Mouse (Mus musculus) CH12.LX (cell line): ENCODE data around the gene Mark2. TPM values are rescaled to one million over a fixed set of nuclear protein-coding genes. Genes with fewer than 3 reads are reported as not detected.
A peak's percentile ranks its signal among the peaks of the same experiment; 100 is the strongest.

Experiments
- DNase-seq: peaks from one replicate; pipeline ENCODE4 v3.0.0-alpha.2; 2013; ENCODE audit errors: extremely low read depth
- H3K27ac ChIP-seq: 2 replicates; pipeline ENCODE4 v1.5.1; 2012; ENCODE audit warnings: low read depth, mild to moderate bottlenecking, control low read depth, moderate library complexity; ENCODE audit not compliant: insufficient read depth
- H3K27me3 ChIP-seq: replicated peaks from 2 replicates; pipeline ENCODE3; 2012; ENCODE audit warnings: inconsistent platforms
- H3K36me3 ChIP-seq, 2 experiments: replicated peaks in 1 of 2; 2 replicates each; pipeline versions ENCODE3 to v1.6.1; 2012; ENCODE audit warnings: inconsistent platforms in 1 of 2, low read length in 1 of 2, mild to moderate bottlenecking in 1 of 2, mixed read lengths in 1 of 2, moderate library complexity in 1 of 2; ENCODE audit not compliant: control insufficient read depth in 1 of 2, insufficient read depth in 1 of 2
- H3K4me1 ChIP-seq, 2 experiments: 2 replicates each; pipeline ENCODE4 v1.6.1; 2012; ENCODE audit warnings: inconsistent platforms in 1 of 2, moderate library complexity in 1 of 2; ENCODE audit not compliant: insufficient read depth in 2 of 2, control insufficient read depth in 1 of 2
- H3K4me2 ChIP-seq: 2 replicates; pipeline ENCODE4 v1.6.1; 2012; ENCODE audit warnings: low read depth, mild to moderate bottlenecking, control low read depth; ENCODE audit not compliant: poor library complexity, insufficient read depth, severe bottlenecking
- H3K4me3 ChIP-seq, 3 experiments: fragments of 150-350 bp in 1 of 3; sonication (generic) in 1 of 3; replicated peaks in 1 of 3; 2 replicates each; pipeline versions ENCODE3 to v1.5.1; 2011 to 2012; ENCODE audit warnings: low read depth in 2 of 3, low read length in 2 of 3, mild to moderate bottlenecking in 2 of 3, moderate library complexity in 2 of 3, control low read depth in 1 of 3, improper control_type of control experiment in 1 of 3, inconsistent platforms in 1 of 3, mixed read lengths in 1 of 3; ENCODE audit not compliant: poor library complexity in 1 of 3
- H3K79me2 ChIP-seq: replicated peaks from 2 replicates; pipeline ENCODE4 v1.6.1; 2012; ENCODE audit warnings: mild to moderate bottlenecking, moderate library complexity; ENCODE audit not compliant: control insufficient read depth, poor library complexity, insufficient read depth, severe bottlenecking; ENCODE audit errors: extremely low read depth
- H3K9ac ChIP-seq: 2 replicates; pipeline ENCODE4 v1.6.1; 2012; ENCODE audit warnings: low read depth, mild to moderate bottlenecking, control low read depth, moderate library complexity; ENCODE audit not compliant: insufficient read depth
- H3K9me3 ChIP-seq: replicated peaks from 2 replicates; pipeline ENCODE3; 2012; ENCODE audit warnings: low read length, inconsistent platforms, mixed read lengths
- ELF1 ChIP-seq: IDR thresholded peaks from 2 replicates; pipeline ENCODE4 v1.6.1; 2014; ENCODE audit warnings: low read depth, mild to moderate bottlenecking, inconsistent platforms, low read length, improper control_type of control experiment
- GABPA ChIP-seq: IDR thresholded peaks from 2 replicates; pipeline ENCODE4 v1.6.1; 2012; ENCODE audit warnings: low read depth, low read length, improper control_type of control experiment, inconsistent platforms; ENCODE audit not compliant: insufficient replicate concordance
- IRF4 ChIP-seq: IDR thresholded peaks from 2 replicates; pipeline ENCODE4 v1.6.1; 2014; ENCODE audit warnings: low read depth, mild to moderate bottlenecking, inconsistent platforms, low read length, improper control_type of control experiment
- JUN ChIP-seq: IDR thresholded peaks from 2 replicates; pipeline ENCODE4 v1.6.1; 2011; ENCODE audit warnings: low read depth, mild to moderate bottlenecking, low read length, improper control_type of control experiment, moderate library complexity; ENCODE audit not compliant: insufficient read depth
- KAT2A ChIP-seq: IDR thresholded peaks from 2 replicates; pipeline ENCODE4 v1.6.1; 2012; ENCODE audit warnings: low read length, improper control_type of control experiment, inconsistent platforms; ENCODE audit not compliant: insufficient replicate concordance
- MAZ ChIP-seq: IDR thresholded peaks from 2 replicates; pipeline ENCODE4 v1.6.1; 2012; ENCODE audit warnings: low read depth, mild to moderate bottlenecking, inconsistent platforms, low read length, improper control_type of control experiment, moderate library complexity
- MXI1 ChIP-seq: IDR thresholded peaks from 2 replicates; pipeline ENCODE4 v1.6.1; 2011; ENCODE audit warnings: mild to moderate bottlenecking, low read depth, low read length, improper control_type of control experiment
- NELFE ChIP-seq: IDR thresholded peaks from 2 replicates; pipeline ENCODE4 v1.6.1; 2011; ENCODE audit warnings: low read depth, low read length, improper control_type of control experiment
- NRF1 ChIP-seq: IDR thresholded peaks from 2 replicates; pipeline ENCODE4 v1.6.1; 2014; ENCODE audit warnings: low read depth, mild to moderate bottlenecking, inconsistent platforms, low read length, improper control_type of control experiment, moderate library complexity
- POLR2A ChIP-seq: IDR thresholded peaks from 2 replicates; pipeline ENCODE4 v1.6.1; 2011; ENCODE audit warnings: low read depth, mild to moderate bottlenecking, improper control_type of control experiment, low read length
- POLR2AphosphoS2 ChIP-seq: IDR thresholded peaks from 2 replicates; pipeline ENCODE4 v1.6.1; 2011; ENCODE audit warnings: low read depth, low read length, improper control_type of control experiment
- RCOR1 ChIP-seq: conservative IDR thresholded peaks from 2 replicates; pipeline ENCODE4 v1.6.1; 2012; ENCODE audit warnings: low read depth, mild to moderate bottlenecking, inconsistent platforms, low read length, improper control_type of control experiment
- SIN3A ChIP-seq: IDR thresholded peaks from 2 replicates; pipeline ENCODE4 v1.6.1; 2012; ENCODE audit warnings: low read length, improper control_type of control experiment, inconsistent platforms
- SMC3 ChIP-seq: IDR thresholded peaks from 2 replicates; pipeline ENCODE4 v1.6.1; 2011; ENCODE audit warnings: low read depth, low read length, improper control_type of control experiment
- USF2 ChIP-seq: conservative IDR thresholded peaks from 2 replicates; pipeline ENCODE4 v1.6.1; 2011; ENCODE audit warnings: low read depth, low read length, improper control_type of control experiment
- ZC3H11A ChIP-seq: IDR thresholded peaks from 2 replicates; pipeline ENCODE4 v1.6.1; 2012; ENCODE audit warnings: low read depth, mild to moderate bottlenecking, inconsistent platforms, low read length, improper control_type of control experiment
- ZMIZ1 ChIP-seq: IDR thresholded peaks from 2 replicates; pipeline ENCODE4 v1.6.1; 2012; ENCODE audit warnings: low read depth, mild to moderate bottlenecking, inconsistent platforms, low read length, improper control_type of control experiment
- ZNF384 ChIP-seq: IDR thresholded peaks from 2 replicates; pipeline ENCODE4 v1.6.1; 2012; ENCODE audit warnings: low read depth, low read length, improper control_type of control experiment, inconsistent platforms
- dilution Hi-C: fragments of 300-500 bp; cut with MboI; formaldehyde crosslinking; loops from 2 replicates; pipeline ENCODE4 v1.14.3; 2020; ENCODE audit warnings: low sequenced_read_pairs; ENCODE audit not compliant: extremely low pct_unique_long_range_greater_than_20kb, extremely low pct_ligation_motif_present
- in situ Hi-C: fragments of 300-500 bp; cut with MboI; formaldehyde crosslinking; loops from 3 replicates; pipeline ENCODE4 v1.14.3; 2019; ENCODE audit warnings: low sequenced_read_pairs, low pct_ligation_motif_present, low pct_unique_long_range_greater_than_20kb, mixed read lengths
- polyA plus RNA-seq: library from polyadenylated mRNA; unstranded; fragments of >175 nt; gene quantifications from 2 replicates; pipeline ENCODE4 v1.2.1, GENCODE M21; 2012; ENCODE audit warnings: low read depth; ENCODE audit not compliant: insufficient read length
- total RNA-seq, 2 experiments: library from RNA; depleted of rRNA; stranded (reverse); fragments of 300-350 nt in 1 of 2; fragments of >200 nt in 1 of 2; gene quantifications; 2 replicates each; pipeline ENCODE4 v1.2.3; 2012 to 2014

Mark2 gene
- total and polyA plus RNA-seq, 3 experiments: 8.1 to 34.4 (median 19.0) TPM

DNA sequence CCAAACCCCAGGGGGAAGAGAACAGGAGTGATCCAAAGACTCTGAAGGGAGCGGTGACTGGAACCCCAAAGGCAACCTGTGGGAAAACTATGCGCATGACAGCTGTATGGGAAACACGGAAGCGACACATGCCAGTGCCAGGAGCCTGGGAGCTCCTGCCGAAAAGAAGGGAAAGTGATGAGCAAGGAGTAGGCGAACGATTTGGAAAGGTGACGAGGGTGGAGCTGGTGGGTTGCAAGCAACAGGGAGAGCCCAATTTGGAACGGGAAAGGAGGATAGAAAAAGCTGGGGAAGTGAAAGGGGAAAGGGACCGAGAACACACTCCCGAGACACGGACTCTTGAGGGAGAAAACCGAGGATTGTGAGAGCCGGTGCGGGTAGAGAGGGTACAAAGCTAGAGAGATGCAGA, 1.3 kb downstream of the Mark2 start:
- H3K9me3 ChIP-seq: no peaks in the 10 kb centered on the region
- in situ Hi-C loops: no loop called here
- peaks cover 0 to 30% of the 10 kb centered on the region in 2 experiments for H3K36me3 ChIP-seq
- DNase-seq: no peak
- H3K4me3 ChIP-seq: peak overlapping the region; percentile 79 to 90 (median 85)
- peak overlapping the region; percentile 87 for H3K9ac ChIP-seq
- H3K27me3 ChIP-seq: no peaks in the 10 kb centered on the region
- peaks cover 19 to 63% of the 10 kb centered on the region in 2 experiments for H3K4me1 ChIP-seq
- dilution Hi-C loops: no loop called here
- H3K27ac ChIP-seq: no peak overlapping the region
- TF ChIP-seq NRF1 (0 out of 2 replicates have a peak, but pooled peaks have one; percentile 33), SIN3A (0 out of 2 replicates have a peak, but pooled peaks have one; percentile 28), POLR2A (no peak)
- TF ChIP-seq, all 38 proteins: peak for 2
- peaks cover 36% of the 10 kb centered on the region for H3K79me2 ChIP-seq
- peak overlapping the region; percentile 70 for H3K4me2 ChIP-seq

- Histone ChIP-seq H3K27me3 (no peaks in the 10 kb centered on the region), H3K36me3 (peaks cover 0 to 30% of the 10 kb centered on the region in 2 experiments), H3K27ac (no peak overlapping the region), H3K79me2 (peaks cover 36% of the 10 kb centered on the region), H3K9ac (peak overlapping the region; percentile 87), H3K4me1 (peaks cover 19 to 60% of the 10 kb centered on the region in 2 experiments), H3K4me3 (peak overlapping the region; percentile 79 to 90 (median 85)), H3K4me2 (peak overlapping the region; percentile 70), H3K9me3 (no peaks in the 10 kb centered on the region)
- in situ Hi-C loops: no loop called here
- TF ChIP-seq ZMIZ1 (no peak), IRF4 (no peak), KAT2A (no peak), NELFE (no peak), MAZ (no peak), POLR2AphosphoS2 (no peak), USF2 (no peak), RCOR1 (no peak), ZNF384 (no peak), ZC3H11A (no peak)
- dilution Hi-C loops: no loop called here
- no peak for DNase-seq
Observed at GRCm38 (mm10) chr19:7339867-7340266, 1.8 kb downstream of the Mark2 start.

- in situ Hi-C loops: no loop called here
- Histone ChIP-seq H3K27ac (no peak overlapping the region), H3K4me1 (peaks cover 19 to 60% of the 10 kb centered on the region in 2 experiments), H3K9ac (no peak overlapping the region), H3K9me3 (no peaks in the 10 kb centered on the region), H3K27me3 (no peaks in the 10 kb centered on the region)
- DNase-seq: no peak
- TF ChIP-seq JUN (no peak), NELFE (no peak), ZC3H11A (no peak), MXI1 (no peak), ELF1 (no peak), GABPA (no peak), SMC3 (no peak)
- TF ChIP-seq, all 38 proteins: peak for 0
- peak overlapping the region in 1 of 3 experiments; percentile 79 for H3K4me3 ChIP-seq
- peak overlapping the region; percentile 70; the same call in 1 of the 2 replicates for H3K4me2 ChIP-seq
- dilution Hi-C loops: no loop called here
- peaks cover 36% of the 10 kb centered on the region for H3K79me2 ChIP-seq
- H3K36me3 ChIP-seq: peaks cover 0 to 38% of the 10 kb centered on the region in 2 experiments
Observed at GRCm38 (mm10) chr19:7339026-7339425, 2.6 kb downstream of the Mark2 start.
